Mouse (Mus musculus) embryonic fibroblast, embryonic 13.5 days (primary cell): ENCODE measurements around the gene Uevld.

Experiments
- CTCF ChIP-seq: IDR thresholded peaks from 2 replicates; pipeline ENCODE4 v1.5.1; 2011; ENCODE audit warnings: mild to moderate bottlenecking, control low read depth, low read length, moderate library complexity, borderline replicate concordance; ENCODE audit not compliant: insufficient read depth
- POLR2A ChIP-seq: IDR thresholded peaks from 2 replicates; pipeline ENCODE4 v1.6.1; 2011; ENCODE audit warnings: low read depth, mild to moderate bottlenecking, control low read depth, low read length, moderate library complexity

GRCm38 (mm10) chr7:46985718-46986505, 27.6 kb upstream of the Uevld start:
- TF ChIP-seq CTCF (no peak), POLR2A (no peak)
